Mouse (Mus musculus): ENCODE results near the gene Cttnbp2nl. TPM values are rescaled to one million over a fixed set of nuclear protein-coding genes. Genes with fewer than 3 reads are reported as not detected.

The Cttnbp2nl gene
- polyA plus RNA-seq, 1 experiment from 2014 or later, result 27.4 TPM

DNA sequence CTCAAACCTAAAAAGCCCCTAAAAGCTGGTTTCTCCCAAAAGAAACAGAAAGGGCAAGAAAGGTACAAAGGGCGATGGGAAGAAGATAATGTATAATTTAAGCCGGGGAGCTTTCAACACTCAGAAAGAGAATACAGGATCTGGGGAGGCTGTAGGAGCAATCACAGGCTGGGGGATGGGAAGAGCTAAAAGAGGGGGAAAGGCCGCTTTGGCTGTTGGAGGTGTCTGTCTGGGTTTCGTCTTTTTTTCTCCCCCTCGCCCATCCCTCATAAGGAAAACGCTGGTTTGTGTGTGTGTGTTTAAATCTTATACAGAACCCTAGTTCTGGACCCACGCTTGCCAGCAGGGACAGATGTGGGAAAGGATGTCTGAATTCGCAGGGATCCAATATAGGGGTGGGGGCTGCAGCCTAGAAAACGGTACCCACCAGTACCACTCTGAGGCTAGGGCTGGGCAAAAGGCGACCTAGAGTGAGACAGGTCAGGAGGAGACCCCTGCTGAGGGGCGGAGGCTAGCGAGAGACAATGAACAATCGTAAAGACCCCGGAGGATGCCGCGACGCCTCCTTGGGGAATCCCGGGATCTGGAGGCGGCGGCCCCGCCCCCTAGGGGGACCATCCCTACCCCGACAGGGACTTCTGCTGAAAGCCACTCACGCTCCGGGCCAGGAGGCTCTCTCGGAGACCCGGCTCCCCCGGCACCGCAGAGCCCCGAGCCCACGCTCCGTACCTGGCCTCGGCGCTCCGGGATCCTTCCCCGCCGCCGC is 592 bp downstream of the Cttnbp2nl start:
- H3K4me3 ChIP-seq (ENCODE audit: low read length), result peak overlapping the region; percentile 67
- no peaks in the 10 kb centered on the region for H3K9me3 ChIP-seq (ENCODE audit: control insufficient read depth, low read length)
- H3K4me2 ChIP-seq (replicated peaks; ENCODE audit: low read depth, low read length), result peak overlapping the region; percentile 64
- peak overlapping the region; percentile 30; the same call in 1 of the 2 replicates for H3K27ac ChIP-seq (ENCODE audit: low read depth, low read length)
- ATAC-seq (ENCODE audit: low FRiP score, low TSS enrichment), result peak; percentile 69
- H3K4me1 ChIP-seq (ENCODE audit: control insufficient read depth, insufficient read depth, low read length), result peaks cover 15% of the 10 kb centered on the region; the same call in 1 of the 2 replicates
- no peaks in the 10 kb centered on the region for H3K27me3 ChIP-seq (ENCODE audit: control insufficient read depth, insufficient read depth, low read length)
- H3K9ac ChIP-seq (ENCODE audit: low read depth, low read length), result peak overlapping the region; percentile 76
- H3K36me3 ChIP-seq (ENCODE audit: control insufficient read depth, insufficient read depth, low read length), result no peaks in the 10 kb centered on the region
- under 1% methylated on average over 36 of the region's 37 CpGs for WGBS

DNA sequence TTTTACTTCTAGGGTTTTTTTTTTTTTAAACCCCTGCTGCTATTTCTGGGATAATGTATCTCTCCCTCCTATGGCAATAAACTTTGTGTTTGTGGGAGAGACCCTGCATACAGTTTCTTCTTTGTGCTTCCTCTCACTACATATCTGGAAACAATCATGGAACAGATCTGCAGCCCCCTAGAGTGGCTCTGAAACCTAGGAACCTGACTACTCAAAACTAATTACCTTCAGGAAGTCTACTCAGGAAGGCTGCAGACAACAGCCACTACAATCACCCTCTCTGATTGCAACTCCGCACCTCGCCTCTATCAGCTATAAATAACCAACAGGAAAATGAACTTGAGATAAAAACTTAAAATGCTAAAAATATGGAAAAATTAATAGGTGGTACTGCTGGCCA is 1.8 kb downstream of the Cttnbp2nl start:
- Histone ChIP-seq H3K9me3 (ENCODE audit: control insufficient read depth, low read length) (no peaks in the 10 kb centered on the region), H3K4me1 (ENCODE audit: control insufficient read depth, insufficient read depth, low read length) (peaks cover 15% of the 10 kb centered on the region; the same call in 1 of the 2 replicates), H3K36me3 (ENCODE audit: control insufficient read depth, insufficient read depth, low read length) (no peaks in the 10 kb centered on the region), H3K27ac (ENCODE audit: low read depth, low read length) (peak overlapping the region; percentile 51; the same call in 1 of the 2 replicates), H3K4me3 (ENCODE audit: low read length) (peak overlapping the region; percentile 67), H3K4me2 (replicated peaks; ENCODE audit: low read depth, low read length) (peak overlapping the region; percentile 64), H3K27me3 (ENCODE audit: control insufficient read depth, insufficient read depth, low read length) (no peaks in the 10 kb centered on the region), H3K9ac (ENCODE audit: low read depth, low read length) (peak overlapping the region; percentile 28; the same call in 1 of the 2 replicates)
- ATAC-seq (ENCODE audit: low FRiP score, low TSS enrichment), result no peak
- 42% methylated on average over 2 of the region's 2 CpGs for WGBS

DNA sequence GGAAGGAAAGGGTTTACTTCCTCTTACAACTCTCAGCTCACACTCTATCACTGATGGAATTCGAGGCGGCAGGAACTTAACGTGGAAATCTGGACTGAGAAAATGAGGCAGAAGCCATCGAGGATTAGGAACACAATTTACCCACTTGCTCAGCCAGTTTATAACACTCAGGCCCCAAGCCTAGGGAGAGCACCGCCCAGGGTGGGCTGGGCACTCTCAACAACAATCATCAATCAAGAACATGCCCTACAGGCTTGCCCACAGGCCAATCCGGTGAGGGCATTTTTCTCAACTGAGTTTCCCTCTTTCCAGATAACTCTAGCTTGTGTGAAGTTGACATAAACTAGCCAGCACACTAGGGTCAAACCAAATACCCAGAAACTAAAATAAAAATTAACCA is 3.1 kb downstream of the Cttnbp2nl start:
- Histone ChIP-seq H3K4me2 (replicated peaks; ENCODE audit: low read depth, low read length) (no peak overlapping the region), H3K9me3 (ENCODE audit: control insufficient read depth, low read length) (no peaks in the 10 kb centered on the region), H3K36me3 (ENCODE audit: control insufficient read depth, insufficient read depth, low read length) (no peaks in the 10 kb centered on the region), H3K4me3 (ENCODE audit: low read length) (no peak overlapping the region), H3K9ac (ENCODE audit: low read depth, low read length) (no peak overlapping the region), H3K27me3 (ENCODE audit: control insufficient read depth, insufficient read depth, low read length) (no peaks in the 10 kb centered on the region), H3K4me1 (ENCODE audit: control insufficient read depth, insufficient read depth, low read length) (peaks cover 15% of the 10 kb centered on the region; the same call in 1 of the 2 replicates), H3K27ac (ENCODE audit: low read depth, low read length) (no peak overlapping the region)
- ATAC-seq (ENCODE audit: low FRiP score, low TSS enrichment), result no peak
- 66% methylated on average over 6 of the region's 6 CpGs for WGBS

DNA sequence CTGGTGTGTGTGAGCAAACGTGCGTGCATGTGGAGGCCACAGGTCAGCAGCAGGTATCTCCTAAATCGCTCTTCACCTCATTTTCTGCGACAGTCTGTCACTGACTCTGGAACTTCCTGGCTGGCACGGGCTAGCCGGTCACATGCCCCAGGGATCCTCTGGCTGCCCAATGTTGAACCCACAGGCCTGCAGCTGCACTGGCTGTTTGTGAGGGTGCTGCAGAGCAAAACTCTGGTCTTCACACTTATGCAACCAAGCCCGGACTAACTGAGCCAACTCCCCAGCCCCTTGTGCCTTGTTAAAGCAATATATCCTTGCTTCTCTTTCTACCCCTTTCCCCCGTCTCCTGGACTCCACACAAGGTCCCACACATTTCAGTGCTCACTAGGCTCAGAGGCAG is 5.3 kb downstream of the Cttnbp2nl start:
- WGBS, result 55% methylated on average over 8 of the region's 8 CpGs
- H3K4me1 ChIP-seq (ENCODE audit: control insufficient read depth, insufficient read depth, low read length), result peaks cover 15% of the 10 kb centered on the region; the same call in 1 of the 2 replicates
- no peaks in the 10 kb centered on the region for H3K9me3 ChIP-seq (ENCODE audit: control insufficient read depth, low read length)
- H3K4me3 ChIP-seq (ENCODE audit: low read length), result no peak overlapping the region
- H3K27me3 ChIP-seq (ENCODE audit: control insufficient read depth, insufficient read depth, low read length), result no peaks in the 10 kb centered on the region
- H3K27ac ChIP-seq (ENCODE audit: low read depth, low read length), result no peak overlapping the region
- no peak for ATAC-seq (ENCODE audit: low FRiP score, low TSS enrichment)
- H3K36me3 ChIP-seq (ENCODE audit: control insufficient read depth, insufficient read depth, low read length), result no peaks in the 10 kb centered on the region
- H3K4me2 ChIP-seq (replicated peaks; ENCODE audit: low read depth, low read length), result no peak overlapping the region
- H3K9ac ChIP-seq (ENCODE audit: low read depth, low read length), result no peak overlapping the region

DNA sequence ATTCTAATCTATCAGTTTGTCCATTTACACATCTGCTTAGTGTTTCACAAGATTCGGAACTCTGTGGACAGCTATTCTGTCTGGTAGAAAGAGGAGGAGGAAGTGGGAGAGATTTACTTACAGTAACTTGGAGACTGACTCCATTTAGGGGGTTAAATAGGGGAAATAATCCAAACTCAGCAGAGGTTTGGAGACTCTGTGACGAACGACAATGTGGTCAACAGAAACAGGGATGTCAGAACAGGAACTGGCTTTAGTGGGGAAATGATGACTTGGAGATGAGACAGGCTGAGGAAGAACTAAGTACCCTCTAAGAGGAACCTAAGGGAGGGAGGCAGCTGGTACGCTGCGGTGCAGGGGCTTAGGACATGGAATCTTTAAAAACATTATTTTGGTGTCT is 6.1 kb downstream of the Cttnbp2nl start:
- H3K27ac ChIP-seq (ENCODE audit: low read depth, low read length), result no peak overlapping the region
- ATAC-seq (ENCODE audit: low FRiP score, low TSS enrichment), result no peak
- no peaks in the 10 kb centered on the region for H3K36me3 ChIP-seq (ENCODE audit: control insufficient read depth, insufficient read depth, low read length)
- H3K27me3 ChIP-seq (ENCODE audit: control insufficient read depth, insufficient read depth, low read length), result no peaks in the 10 kb centered on the region
- no peaks in the 10 kb centered on the region for H3K9me3 ChIP-seq (ENCODE audit: control insufficient read depth, low read length)
- no peak overlapping the region for H3K4me2 ChIP-seq (replicated peaks; ENCODE audit: low read depth, low read length)
- no peak overlapping the region for H3K4me3 ChIP-seq (ENCODE audit: low read length)
- H3K9ac ChIP-seq (ENCODE audit: low read depth, low read length), result no peak overlapping the region
- peaks cover 15% of the 10 kb centered on the region; the same call in 1 of the 2 replicates for H3K4me1 ChIP-seq (ENCODE audit: control insufficient read depth, insufficient read depth, low read length)
- 70% methylated on average over 5 of the region's 5 CpGs for WGBS

DNA sequence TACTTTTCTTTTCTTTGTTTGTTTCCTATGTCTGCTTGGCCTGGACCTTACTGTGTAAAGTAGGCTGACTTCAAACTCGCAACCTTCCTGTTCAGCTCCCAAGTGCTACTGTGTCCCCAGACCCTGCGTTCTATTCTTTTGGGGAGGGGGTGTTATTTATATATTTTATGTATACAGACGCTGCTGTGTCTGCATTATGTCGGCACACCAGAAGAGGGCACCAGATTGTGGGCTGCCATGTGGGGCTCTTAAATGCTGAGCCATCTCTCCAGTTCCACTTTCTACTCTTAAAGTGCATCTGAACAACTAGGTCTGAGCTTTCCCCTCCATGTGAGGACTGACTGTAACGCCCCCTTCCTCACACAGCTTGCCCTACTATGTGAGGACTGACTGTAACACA is 9.2 kb downstream of the Cttnbp2nl start:
- Histone ChIP-seq H3K9ac (ENCODE audit: low read depth, low read length) (no peak overlapping the region), H3K4me3 (ENCODE audit: low read length) (no peak overlapping the region), H3K36me3 (ENCODE audit: control insufficient read depth, insufficient read depth, low read length) (no peaks in the 10 kb centered on the region), H3K4me2 (replicated peaks; ENCODE audit: low read depth, low read length) (no peak overlapping the region), H3K4me1 (ENCODE audit: control insufficient read depth, insufficient read depth, low read length) (no peaks in the 10 kb centered on the region; the same call in 1 of the 2 replicates), H3K27ac (ENCODE audit: low read depth, low read length) (no peak overlapping the region), H3K27me3 (ENCODE audit: control insufficient read depth, insufficient read depth, low read length) (no peaks in the 10 kb centered on the region), H3K9me3 (ENCODE audit: control insufficient read depth, low read length) (no peaks in the 10 kb centered on the region)
- WGBS, result 92% methylated on average over 5 of the region's 5 CpGs
- no peak for ATAC-seq (ENCODE audit: low FRiP score, low TSS enrichment)

DNA sequence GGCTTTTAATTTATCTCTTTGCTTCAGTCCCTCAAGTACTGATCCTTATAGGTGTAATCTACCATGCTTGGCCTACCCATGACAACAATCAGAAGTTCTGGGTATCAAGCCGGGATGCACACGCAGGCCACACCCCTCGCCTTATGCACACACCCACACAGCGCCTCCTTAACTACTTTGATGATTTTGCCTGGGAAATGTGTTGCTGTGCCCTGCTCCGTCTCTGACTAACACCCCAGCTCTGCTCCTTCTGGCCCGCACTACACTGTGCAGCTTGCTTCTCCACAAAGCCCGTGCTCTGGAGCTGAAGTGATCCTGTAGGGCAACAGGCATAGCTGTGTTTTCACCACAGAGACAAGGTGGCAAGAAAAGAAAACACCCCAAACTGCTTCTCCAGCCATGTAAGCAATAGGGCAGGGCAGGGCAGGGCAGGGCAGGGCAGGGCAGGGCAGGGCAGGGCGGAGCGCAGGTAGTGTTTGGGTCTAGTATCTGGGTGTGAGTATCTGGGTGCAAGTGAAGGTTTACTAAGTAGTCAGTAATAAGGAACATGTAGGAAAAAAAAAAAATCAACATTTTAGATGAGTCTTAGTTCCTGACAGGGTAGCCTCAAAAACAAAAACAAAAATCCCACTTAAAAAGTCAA is 11.8 kb downstream of the Cttnbp2nl start:
- Histone ChIP-seq H3K9ac (ENCODE audit: low read depth, low read length) (no peak overlapping the region), H3K4me1 (ENCODE audit: control insufficient read depth, insufficient read depth, low read length) (no peaks in the 10 kb centered on the region; the same call in 1 of the 2 replicates), H3K27me3 (ENCODE audit: control insufficient read depth, insufficient read depth, low read length) (no peaks in the 10 kb centered on the region), H3K4me2 (replicated peaks; ENCODE audit: low read depth, low read length) (no peak overlapping the region), H3K36me3 (ENCODE audit: control insufficient read depth, insufficient read depth, low read length) (peaks cover 22% of the 10 kb centered on the region), H3K9me3 (ENCODE audit: control insufficient read depth, low read length) (no peaks in the 10 kb centered on the region), H3K27ac (ENCODE audit: low read depth, low read length) (no peak overlapping the region), H3K4me3 (ENCODE audit: low read length) (no peak overlapping the region)
- ATAC-seq (ENCODE audit: low FRiP score, low TSS enrichment), result no peak
- 89% methylated on average over 9 of the region's 9 CpGs for WGBS

DNA sequence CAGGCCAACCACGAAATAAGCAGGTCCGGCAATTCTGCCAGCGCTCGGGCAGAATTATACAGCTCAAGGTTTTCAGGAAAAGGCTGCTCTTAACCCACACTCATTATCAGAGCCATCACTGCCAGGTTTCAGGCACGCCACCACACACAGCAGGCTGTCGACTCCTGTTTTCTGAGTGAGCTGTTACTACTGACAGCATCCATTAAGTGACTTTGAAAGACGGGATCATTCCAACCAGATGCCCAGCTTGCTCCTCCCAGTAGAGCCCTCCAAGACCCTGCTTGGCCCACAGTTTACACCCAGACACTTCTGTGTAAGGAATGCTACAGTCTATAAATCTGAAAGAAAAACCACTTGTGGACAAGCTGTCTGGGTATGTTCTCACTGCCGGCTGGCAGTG is 12.9 kb downstream of the Cttnbp2nl start:
- H3K27ac ChIP-seq (ENCODE audit: low read depth, low read length), result no peak overlapping the region
- no peak overlapping the region for H3K4me3 ChIP-seq (ENCODE audit: low read length)
- H3K27me3 ChIP-seq (ENCODE audit: control insufficient read depth, insufficient read depth, low read length), result no peaks in the 10 kb centered on the region
- H3K9me3 ChIP-seq (ENCODE audit: control insufficient read depth, low read length), result no peaks in the 10 kb centered on the region
- WGBS, result 37% methylated on average over 8 of the region's 8 CpGs
- H3K4me1 ChIP-seq (ENCODE audit: control insufficient read depth, insufficient read depth, low read length), result no peaks in the 10 kb centered on the region; the same call in 1 of the 2 replicates
- no peak overlapping the region for H3K4me2 ChIP-seq (replicated peaks; ENCODE audit: low read depth, low read length)
- H3K36me3 ChIP-seq (ENCODE audit: control insufficient read depth, insufficient read depth, low read length), result peaks cover 33% of the 10 kb centered on the region
- no peak for ATAC-seq (ENCODE audit: low FRiP score, low TSS enrichment)
- no peak overlapping the region for H3K9ac ChIP-seq (ENCODE audit: low read depth, low read length)

DNA sequence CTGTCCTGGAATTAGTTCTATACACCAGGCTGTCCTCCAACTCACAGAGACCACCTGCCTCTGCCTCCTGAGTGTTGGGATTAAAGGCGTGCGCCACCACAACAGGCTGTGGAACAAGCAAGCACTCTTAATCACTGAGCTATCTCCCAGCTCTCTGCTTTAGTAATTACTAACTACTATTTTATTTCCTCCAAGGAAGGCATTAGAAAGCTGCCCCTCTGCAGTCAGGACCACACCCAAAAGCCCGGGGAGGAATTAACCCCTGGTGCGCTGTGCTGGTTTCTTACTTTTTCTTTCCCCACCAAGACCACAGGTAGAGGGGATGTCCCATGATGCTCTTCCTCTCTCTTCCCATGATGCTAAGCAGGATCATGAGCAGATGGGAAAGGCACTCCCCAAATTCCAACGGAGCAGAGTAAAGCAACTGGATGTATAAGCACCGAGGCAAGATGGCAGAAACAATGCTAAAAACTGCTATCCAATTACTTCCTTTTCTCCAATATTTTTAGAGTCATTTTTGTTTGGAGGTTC is 15.6 kb downstream of the Cttnbp2nl start:
- 87% methylated on average over 6 of the region's 6 CpGs for WGBS
- Histone ChIP-seq H3K27ac (ENCODE audit: low read depth, low read length) (no peak overlapping the region; the same call in 1 of the 2 replicates), H3K27me3 (ENCODE audit: control insufficient read depth, insufficient read depth, low read length) (no peaks in the 10 kb centered on the region), H3K36me3 (ENCODE audit: control insufficient read depth, insufficient read depth, low read length) (peaks cover 52% of the 10 kb centered on the region), H3K4me1 (ENCODE audit: control insufficient read depth, insufficient read depth, low read length) (no peaks in the 10 kb centered on the region; the same call in 1 of the 2 replicates), H3K9ac (ENCODE audit: low read depth, low read length) (no peak overlapping the region), H3K4me3 (ENCODE audit: low read length) (no peak overlapping the region), H3K9me3 (ENCODE audit: control insufficient read depth, low read length) (no peaks in the 10 kb centered on the region), H3K4me2 (replicated peaks; ENCODE audit: low read depth, low read length) (no peak overlapping the region)
- ATAC-seq (ENCODE audit: low FRiP score, low TSS enrichment), result no peak

Measured in kidney, embryonic 14.5 days (tissue).